Mouse (Mus musculus) gonadal fat pad, adult 2 months (tissue): ENCODE data around the gene Rnaseh2c. TPM values are rescaled to one million over a fixed set of nuclear protein-coding genes. Genes with fewer than 3 reads are reported as not detected.

Experiments
- DNase-seq: peaks from one replicate; pipeline ENCODE4 v3.0.0-alpha.2; 2012; ENCODE audit warnings: low read depth
- polyA plus RNA-seq: library from polyadenylated mRNA; depleted of rRNA; stranded (reverse); fragments of >200 nt; gene quantifications from 2 replicates; pipeline ENCODE4 v1.2.3, GENCODE M21; 2012; rRNA removed

Gene Rnaseh2c
- polyA plus RNA-seq, result 42.2 and 49.4 TPM in 2 replicates

- no peak for DNase-seq
Measured at GRCm38 (mm10) chr19:5601752-5602541, at the start of gene Rnaseh2c. Gene Rnaseh2c, plus strand, starts transcription at chr19:5601873.

- no peak for DNase-seq
Measured at GRCm38 (mm10) chr19:5553802-5554201, 47.9 kb upstream of the Rnaseh2c start.

- DNase-seq, result no peak
Measured at GRCm38 (mm10) chr19:5554212-5554611, 47.5 kb upstream of the Rnaseh2c start.

- DNase-seq, result no peak
Measured at GRCm38 (mm10) chr19:5558169-5558568, 43.5 kb upstream of the Rnaseh2c start.

- no peak for DNase-seq
Measured at GRCm38 (mm10) chr19:5558770-5559169, 42.9 kb upstream of the Rnaseh2c start.

- no peak for DNase-seq
Measured at GRCm38 (mm10) chr19:5559229-5559628, 42.4 kb upstream of the Rnaseh2c start.

GRCm38 (mm10) chr19:5559631-5560456, 41.8 kb upstream of the Rnaseh2c start:
- DNase-seq, result no peak

- DNase-seq, result no peak
Measured at GRCm38 (mm10) chr19:5560457-5561041, 41.1 kb upstream of the Rnaseh2c start, which contains the start of gene Ovol1. Gene Ovol1, minus strand, starts transcription at chr19:5560646.

- no peak for DNase-seq
Measured at GRCm38 (mm10) chr19:5561252-5561790, 40.4 kb upstream of the Rnaseh2c start.

- DNase-seq, result no peak
Measured at GRCm38 (mm10) chr19:5561886-5562285, 39.8 kb upstream of the Rnaseh2c start.

GRCm38 (mm10) chr19:5562776-5563175, 38.9 kb upstream of the Rnaseh2c start:
- no peak for DNase-seq

- DNase-seq, result no peak
Measured at GRCm38 (mm10) chr19:5566316-5566715, 35.4 kb upstream of the Rnaseh2c start.

GRCm38 (mm10) chr19:5567180-5567533, 34.5 kb upstream of the Rnaseh2c start:
- no peak for DNase-seq

GRCm38 (mm10) chr19:5567534-5568469, 33.9 kb upstream of the Rnaseh2c start, which contains the start of gene Ap5b1:
Gene Ap5b1, plus strand, starts transcription at chr19:5568025.
- DNase-seq, result no peak

- DNase-seq, result no peak
Measured at GRCm38 (mm10) chr19:5568470-5569140, 33.1 kb upstream of the Rnaseh2c start.

GRCm38 (mm10) chr19:5569521-5569920, 32.2 kb upstream of the Rnaseh2c start:
- DNase-seq, result no peak

- no peak for DNase-seq
Measured at GRCm38 (mm10) chr19:5570353-5571246, 31.1 kb upstream of the Rnaseh2c start.

- DNase-seq, result no peak
Measured at GRCm38 (mm10) chr19:5571831-5572230, 29.8 kb upstream of the Rnaseh2c start.
